Mouse (Mus musculus) kidney, postnatal 0 days (tissue): ENCODE data around the gene H2-DMa. TPM values are rescaled to one million over a fixed set of nuclear protein-coding genes. Genes with fewer than 3 reads are reported as not detected.

Experiments
- ATAC-seq: fragments of 200-750 bp; cut with Nextera tagmentation; replicated peaks from 2 replicates; pipeline ENCODE4 v1.8.0; 2017; ENCODE audit warnings: low read depth, moderate number of reproducible peaks, moderate TSS enrichment, moderate library complexity; ENCODE audit not compliant: low FRiP score
- DNase-seq: peaks from one replicate; pipeline ENCODE4 v3.0.0-alpha.2; 2016; ENCODE audit warnings: low spot score
- H3K27ac ChIP-seq: fragments of 300-500 bp; sonication (generic); 2 replicates; pipeline ENCODE4 v1.5.1; 2014; ENCODE audit warnings: mild to moderate bottlenecking
- H3K27me3 ChIP-seq: fragments of 300-500 bp; sonication (generic); 2 replicates; pipeline ENCODE4 v1.6.1; 2014; ENCODE audit warnings: low read length, mixed read lengths; ENCODE audit not compliant: insufficient read depth
- H3K36me3 ChIP-seq: fragments of 300-500 bp; sonication (generic); 2 replicates; pipeline ENCODE4 v1.6.1; 2014; ENCODE audit warnings: low read length, mixed read lengths; ENCODE audit not compliant: insufficient read depth
- H3K4me1 ChIP-seq: fragments of 300-500 bp; sonication (generic); replicated peaks from 2 replicates; pipeline ENCODE4 v1.6.1; 2014; ENCODE audit warnings: antibody characterized with exemption, low read length, mixed read lengths; ENCODE audit not compliant: insufficient read depth
- H3K4me2 ChIP-seq: fragments of 300-500 bp; sonication (generic); 2 replicates; pipeline ENCODE4 v1.6.1; 2014; ENCODE audit warnings: mild to moderate bottlenecking, low read length, moderate library complexity, mixed read lengths
- H3K4me3 ChIP-seq: fragments of 300-500 bp; sonication (generic); replicated peaks from 2 replicates; pipeline ENCODE4 v1.5.1; 2014; ENCODE audit warnings: low read depth, low read length
- H3K9ac ChIP-seq: fragments of 300-500 bp; sonication (generic); 2 replicates; pipeline ENCODE4 v1.6.1; 2014; ENCODE audit warnings: low read depth, low read length
- H3K9me3 ChIP-seq: fragments of 300-500 bp; sonication (generic); replicated peaks from 2 replicates; pipeline ENCODE4 v1.6.1; 2016; ENCODE audit warnings: low read length, inconsistent platforms, mixed read lengths
- CTCF ChIP-seq: IDR thresholded peaks from 2 replicates; pipeline ENCODE4 v1.5.1; 2016; ENCODE audit warnings: antibody characterized with exemption, low read depth, mild to moderate bottlenecking, moderate library complexity
- WGBS: fragments of 180-500 bp; shearing (Covaris S2); extraction: QIAGEN DNeasy Blood & Tissue Kit; methylation state at CpG from one replicate; pipeline ENCODE4 v1.1.7; 2014; 5-methylcytosine and 5-hydroxymethylcytosine counted together
- polyA plus RNA-seq: library from polyadenylated mRNA; unstranded; fragments of >200 nt; fragmentation: Nextera tagmentation; extraction: Ambion mirVana; gene quantifications from 2 replicates; pipeline ENCODE4 v1.2.1, GENCODE M21; 2015

Gene H2-DMa
- polyA plus RNA-seq, 1 experiment from 2014 or later = 18.6 TPM

DNA sequence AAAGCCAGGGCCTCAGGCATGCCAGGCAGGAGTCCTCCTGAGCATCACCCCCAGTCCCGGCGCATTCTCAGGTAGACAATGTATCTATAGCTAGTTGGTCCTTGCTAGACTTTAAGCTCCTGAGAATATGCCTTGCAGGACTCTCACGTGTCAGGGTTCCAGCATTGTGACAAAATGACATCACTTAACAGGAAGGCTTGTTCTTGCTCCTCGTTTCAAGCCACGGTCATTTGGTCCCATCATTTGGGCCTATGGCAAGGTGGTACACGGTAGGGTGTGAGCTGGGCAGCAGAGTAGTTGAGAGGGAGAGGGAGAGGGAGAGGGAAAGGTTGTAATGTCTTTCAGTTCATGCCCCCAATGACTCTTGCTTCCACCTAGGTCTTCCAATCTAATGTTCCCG is 12.6 kb downstream of the H2-DMa start:
- no peak for ATAC-seq
- no peak for TF ChIP-seq CTCF

DNA sequence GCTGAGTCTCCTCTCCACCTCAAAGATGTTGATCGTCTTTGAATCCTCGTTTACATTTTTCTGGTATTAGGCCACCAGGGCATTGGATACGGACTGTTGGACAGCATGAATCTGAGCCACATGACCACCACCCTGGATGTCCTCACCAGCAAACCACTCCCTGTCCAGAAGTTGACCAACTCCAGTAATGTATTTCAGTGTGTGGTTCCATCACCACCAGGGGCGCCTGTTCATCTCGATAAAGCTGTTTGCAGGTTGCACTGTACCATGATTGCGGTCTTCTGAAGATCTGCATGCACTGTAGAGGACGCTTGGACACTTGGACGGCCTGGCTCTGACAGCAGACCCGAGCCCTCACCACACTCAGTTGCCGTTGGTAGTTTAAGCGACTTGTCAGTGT is 13.9 kb downstream of the H2-DMa start:
- peak; percentile 63 for TF ChIP-seq CTCF
- Histone ChIP-seq H3K9ac (no peak overlapping the region), H3K4me1 (peaks cover 11% of the 10 kb centered on the region; the same call in 1 of the 2 replicates), H3K4me3 (no peak overlapping the region), H3K4me2 (no peak overlapping the region), H3K27ac (no peak overlapping the region), H3K27me3 (no peaks in the 10 kb centered on the region), H3K9me3 (no peaks in the 10 kb centered on the region), H3K36me3 (no peaks in the 10 kb centered on the region)
- WGBS = 71% methylated on average over 11 of the region's 11 CpGs
- DNase-seq (no peak), ATAC-seq (no peak; the same call in 1 of the 2 replicates)

More for the DNA sequence above, 12.6 kb downstream of the H2-DMa start:
- 79% methylated on average over 7 of the region's 7 CpGs for WGBS
- Histone ChIP-seq H3K27me3 (no peaks in the 10 kb centered on the region), H3K4me2 (no peak overlapping the region), H3K4me1 (peaks cover 24% of the 10 kb centered on the region), H3K4me3 (no peak overlapping the region), H3K9ac (no peak overlapping the region), H3K36me3 (no peaks in the 10 kb centered on the region), H3K27ac (no peak overlapping the region), H3K9me3 (no peaks in the 10 kb centered on the region)
- no peak for DNase-seq

DNA sequence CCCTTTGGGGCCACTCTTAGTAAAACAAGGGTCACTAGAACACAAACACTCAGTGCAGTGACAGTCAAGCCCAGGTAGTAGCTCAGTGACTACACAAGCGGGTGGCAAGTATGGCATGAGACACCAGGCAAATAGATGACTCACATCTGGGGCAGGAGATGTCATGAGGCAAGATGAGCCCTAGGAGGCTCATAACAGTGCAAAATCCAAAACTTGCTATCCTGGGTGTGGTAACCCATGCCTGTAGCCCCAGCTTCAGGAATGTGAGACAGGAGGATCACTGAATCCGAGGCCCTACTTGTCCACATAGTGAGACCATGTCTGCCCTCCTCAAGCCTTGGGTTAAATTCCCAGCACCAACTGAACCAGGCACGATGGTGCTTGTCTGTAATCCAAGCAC is 15.1 kb downstream of the H2-DMa start:
- no peaks in the 10 kb centered on the region for H3K27me3 ChIP-seq
- H3K27ac ChIP-seq = no peak overlapping the region
- H3K4me3 ChIP-seq = no peak overlapping the region
- ATAC-seq (no peak), DNase-seq (no peak)
- H3K4me1 ChIP-seq = 0 out of 2 replicates have a peak, but pooled peaks cover 5% of the 10 kb centered on the region
- H3K4me2 ChIP-seq = no peak overlapping the region
- TF ChIP-seq CTCF = no peak
- WGBS = 76% methylated on average over 3 of the region's 3 CpGs
- no peaks in the 10 kb centered on the region for H3K9me3 ChIP-seq
- no peak overlapping the region for H3K9ac ChIP-seq
- no peaks in the 10 kb centered on the region for H3K36me3 ChIP-seq

DNA sequence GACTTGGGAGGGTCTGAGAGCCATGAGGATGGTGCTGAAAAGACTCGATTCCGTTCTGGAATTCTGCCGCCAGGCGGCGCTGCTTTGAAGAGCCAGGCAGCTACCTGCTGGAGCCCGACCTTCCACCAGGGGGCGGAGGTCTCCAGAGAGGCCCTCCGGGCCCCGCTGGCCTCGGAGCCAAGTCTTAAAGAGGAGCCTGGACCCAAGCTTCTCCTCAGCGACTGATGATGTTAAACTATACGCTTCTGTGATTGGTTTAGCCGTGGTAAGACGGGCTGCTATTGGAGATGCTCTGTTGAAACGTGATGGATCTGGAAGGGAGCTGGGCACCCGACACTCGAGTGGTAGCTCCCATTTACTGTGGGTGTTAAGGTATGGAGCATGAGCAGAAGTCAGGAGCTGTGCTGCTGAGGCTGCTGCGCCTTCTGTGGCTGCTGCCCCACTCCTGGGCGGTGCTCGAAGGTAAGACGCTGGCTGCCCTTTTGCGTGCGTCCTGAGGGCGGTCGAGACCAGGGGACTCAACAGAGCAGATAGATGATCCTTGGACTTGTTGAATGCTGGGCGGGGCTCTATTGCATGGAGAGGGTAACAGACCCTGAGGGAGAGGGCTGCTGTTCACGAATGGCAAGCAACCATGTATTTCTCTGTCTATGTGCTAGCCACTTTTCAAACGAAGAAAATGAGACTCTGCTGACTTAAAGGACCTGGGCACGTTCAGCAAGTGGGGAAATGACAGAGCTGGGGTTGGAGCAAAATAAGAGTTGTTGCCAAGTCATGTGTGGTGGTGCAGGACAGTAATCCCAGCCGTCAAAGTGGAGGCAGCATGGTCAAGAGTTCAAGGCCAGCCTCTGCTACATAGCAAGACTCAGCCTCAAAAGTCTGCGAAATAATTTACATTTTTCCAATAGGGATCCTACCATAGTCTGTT is 16.2 kb downstream of the H2-DMa start:
- H3K4me1 ChIP-seq = 0 out of 2 replicates have a peak, but pooled peaks cover 7% of the 10 kb centered on the region
- H3K36me3 ChIP-seq = no peaks in the 10 kb centered on the region
- ATAC-seq = peak; percentile 97
- no peaks in the 10 kb centered on the region for H3K27me3 ChIP-seq
- H3K4me3 ChIP-seq = peak overlapping the region; percentile 38
- DNase-seq = peak; percentile 99
- H3K9ac ChIP-seq = no peak overlapping the region; the same call in 1 of the 2 replicates
- WGBS = 6% methylated on average over 31 of the region's 31 CpGs
- H3K27ac ChIP-seq = no peak overlapping the region
- H3K4me2 ChIP-seq = peak overlapping the region; percentile 80
- peak; percentile 100 for TF ChIP-seq CTCF
- no peaks in the 10 kb centered on the region for H3K9me3 ChIP-seq

DNA sequence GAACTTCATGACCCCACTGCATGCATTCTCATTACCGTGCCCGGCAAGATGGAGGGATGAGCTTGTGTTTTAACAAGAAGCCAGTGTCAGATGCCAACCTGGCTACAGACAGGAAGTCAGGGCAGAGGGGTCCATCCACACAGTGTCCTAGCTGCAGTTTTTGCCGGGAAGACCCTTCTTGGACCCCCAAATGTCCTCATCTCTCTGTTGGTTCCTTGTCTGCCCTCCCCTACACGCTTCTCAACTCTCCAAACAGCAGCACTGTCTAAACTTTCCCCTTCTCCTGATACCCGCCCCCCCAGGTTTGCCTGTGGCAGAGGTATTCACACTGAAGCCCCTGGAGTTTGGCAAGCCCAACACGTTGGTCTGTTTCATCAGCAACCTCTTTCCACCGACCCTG is 18.3 kb downstream of the H2-DMa start:
- no peak for DNase-seq
- H3K36me3 ChIP-seq = no peaks in the 10 kb centered on the region
- ATAC-seq = no peak
- no peak for TF ChIP-seq CTCF
- H3K4me2 ChIP-seq = no peak overlapping the region
- H3K27ac ChIP-seq = no peak overlapping the region
- WGBS = 67% methylated on average over 7 of the region's 7 CpGs
- H3K9me3 ChIP-seq = no peaks in the 10 kb centered on the region
- no peak overlapping the region for H3K9ac ChIP-seq
- no peaks in the 10 kb centered on the region for H3K27me3 ChIP-seq
- H3K4me3 ChIP-seq = no peak overlapping the region
- H3K4me1 ChIP-seq = 0 out of 2 replicates have a peak, but pooled peaks cover 8% of the 10 kb centered on the region

DNA sequence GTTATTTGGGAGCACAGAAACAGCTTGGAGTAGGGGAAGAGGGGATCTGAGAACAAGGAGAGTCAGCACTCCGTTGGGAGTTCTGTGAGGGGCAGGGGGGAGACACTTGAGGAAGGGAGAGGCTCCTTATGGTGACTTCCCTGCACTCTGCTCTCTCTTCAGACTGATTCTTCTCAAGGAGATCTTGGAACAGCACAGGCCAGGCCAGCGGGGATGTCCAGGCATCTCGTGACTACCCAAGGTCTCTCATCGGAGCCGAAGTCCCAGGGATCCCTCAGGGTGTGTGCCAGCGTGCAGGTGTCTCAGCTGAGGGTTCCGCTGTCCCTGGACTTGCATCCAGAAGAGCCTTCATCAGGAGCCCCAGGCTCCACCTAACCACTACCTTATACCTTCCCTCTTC is 19.3 kb downstream of the H2-DMa start:
- ATAC-seq (no peak), DNase-seq (no peak)
- Histone ChIP-seq H3K9me3 (no peaks in the 10 kb centered on the region), H3K4me2 (peak overlapping the region; percentile 69), H3K27ac (no peak overlapping the region), H3K36me3 (no peaks in the 10 kb centered on the region), H3K9ac (no peak overlapping the region; the same call in 1 of the 2 replicates), H3K27me3 (no peaks in the 10 kb centered on the region), H3K4me1 (0 out of 2 replicates have a peak, but pooled peaks cover 14% of the 10 kb centered on the region), H3K4me3 (no peak overlapping the region)
- WGBS = 83% methylated on average over 7 of the region's 7 CpGs
- TF ChIP-seq CTCF = no peak
